Mouse (Mus musculus) forebrain, embryonic 14.5 days (tissue): ENCODE data around the gene Acsm2. TPM values are rescaled to one million over a fixed set of nuclear protein-coding genes. Genes with fewer than 3 reads are reported as not detected.

Experiments
- ATAC-seq: fragments of 200-750 bp; cut with Nextera tagmentation; 2 replicates; pipeline ENCODE4 v1.8.0; 2017; ENCODE audit warnings: mild to moderate bottlenecking, moderate library complexity
- DNase-seq: peaks from one replicate; pipeline ENCODE4 v3.0.0-alpha.2; 2015; ENCODE audit warnings: low spot score
- H3K27ac ChIP-seq: fragments of 300-500 bp; sonication (generic); 2 replicates; pipeline ENCODE4 v1.5.1; 2014; ENCODE audit warnings: low read depth, mild to moderate bottlenecking, control low read depth, low read length, moderate library complexity
- H3K27me3 ChIP-seq: fragments of 300-500 bp; sonication (generic); replicated peaks from 2 replicates; pipeline ENCODE4 v1.6.1; 2014; ENCODE audit warnings: low read length, control low read depth, mixed read lengths; ENCODE audit not compliant: control insufficient read depth, insufficient read depth
- H3K36me3 ChIP-seq: fragments of 300-500 bp; sonication (generic); 2 replicates; pipeline ENCODE4 v1.6.1; 2014; ENCODE audit warnings: low read length, control low read depth; ENCODE audit not compliant: control insufficient read depth, insufficient read depth
- H3K4me1 ChIP-seq: fragments of 300-500 bp; sonication (generic); 2 replicates; pipeline ENCODE4 v1.6.1; 2014; ENCODE audit warnings: antibody characterized with exemption, low read length, control low read depth; ENCODE audit not compliant: control insufficient read depth, insufficient read depth
- H3K4me2 ChIP-seq: fragments of 300-500 bp; sonication (generic); 2 replicates; pipeline ENCODE4 v1.6.1; 2014; ENCODE audit warnings: mild to moderate bottlenecking, control low read depth, low read length
- H3K4me3 ChIP-seq: fragments of 300-500 bp; sonication (generic); 2 replicates; pipeline ENCODE4 v1.5.1; 2014; ENCODE audit warnings: low read depth, low read length, control low read depth
- H3K9ac ChIP-seq: fragments of 300-500 bp; sonication (generic); 2 replicates; pipeline ENCODE4 v1.6.1; 2014; ENCODE audit warnings: mild to moderate bottlenecking, low read length, control low read depth, moderate library complexity
- H3K9me3 ChIP-seq: fragments of 300-500 bp; sonication (generic); replicated peaks from 2 replicates; pipeline ENCODE4 v1.6.1; 2016; ENCODE audit warnings: low read length, control low read depth, mixed read lengths; ENCODE audit not compliant: control insufficient read depth
- WGBS: fragments of 180-500 bp; shearing (Covaris S2); extraction: QIAGEN DNeasy Blood & Tissue Kit; methylation state at CpG from one replicate; pipeline ENCODE4 v1.1.7; 2014; 5-methylcytosine and 5-hydroxymethylcytosine counted together
- polyA plus RNA-seq: library from polyadenylated mRNA; unstranded; fragments of >200 nt; fragmentation: Nextera tagmentation; extraction: Ambion mirVana; gene quantifications from 2 replicates; pipeline ENCODE4 v1.2.1, GENCODE M21; 2014

Gene Acsm2
- polyA plus RNA-seq, 1 experiment from 2014 or later, result not detected

DNA sequence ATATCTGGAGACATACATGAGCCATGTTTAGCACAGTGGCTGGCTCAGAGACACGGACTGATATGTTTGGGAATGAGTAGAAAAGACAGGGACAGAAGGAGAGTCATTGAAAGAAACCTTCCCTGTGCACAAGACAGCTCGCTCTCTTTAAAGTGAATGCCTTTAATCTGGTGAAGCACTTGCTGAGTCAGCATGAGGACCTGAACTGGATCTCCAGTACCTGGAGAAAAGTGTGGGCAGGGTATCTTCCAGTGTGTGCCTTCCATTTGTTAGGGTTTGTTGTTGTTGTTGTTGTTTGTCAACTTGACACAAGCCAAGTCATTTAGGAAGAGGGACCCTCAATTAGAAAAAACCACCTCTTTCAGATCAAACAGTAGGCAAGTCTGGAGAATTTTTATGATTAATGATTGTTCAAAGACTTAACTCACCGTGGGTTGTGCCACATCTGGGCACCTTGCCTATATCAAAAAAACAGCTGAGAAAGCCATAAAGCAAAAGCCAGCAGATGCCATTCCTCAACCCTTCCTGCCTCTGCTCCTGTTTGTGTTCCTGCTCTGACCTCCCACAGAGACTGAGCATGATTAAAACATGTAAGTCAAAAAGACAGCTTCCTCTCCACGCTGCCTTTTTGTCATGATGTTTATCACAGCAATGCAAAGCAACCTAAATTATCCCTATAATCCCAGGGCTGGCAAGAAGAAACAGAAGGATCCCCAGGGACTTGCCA, 64.2 kb downstream of the Acsm2 start:
- Histone ChIP-seq H3K27ac (no peak overlapping the region), H3K9ac (no peak overlapping the region), H3K4me2 (no peak overlapping the region), H3K36me3 (no peaks in the 10 kb centered on the region), H3K4me3 (no peak overlapping the region), H3K4me1 (no peaks in the 10 kb centered on the region), H3K27me3 (no peaks in the 10 kb centered on the region), H3K9me3 (no peaks in the 10 kb centered on the region)
- no peak for ATAC-seq
- DNase-seq, result no peak
- WGBS, result 66% methylated on average over 4 of the region's 4 CpGs

DNA sequence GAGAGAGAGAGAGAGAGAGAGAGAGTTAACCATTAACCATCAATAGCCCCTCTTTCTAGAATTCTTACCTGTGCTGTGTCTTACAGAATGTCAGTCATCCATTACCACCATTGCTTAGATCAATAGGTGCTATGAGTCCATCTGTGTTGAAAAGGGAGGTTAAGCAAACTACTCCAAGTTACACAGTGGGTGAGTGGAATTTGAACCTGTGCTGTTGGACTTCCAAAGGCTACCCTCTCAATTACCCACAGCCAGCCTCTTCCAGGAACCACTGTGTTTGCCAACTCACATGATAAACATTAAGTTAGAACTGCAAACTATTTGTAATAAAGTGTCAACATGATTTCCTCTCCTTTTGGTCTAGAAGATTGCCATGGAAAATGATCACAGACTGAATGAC, 66.0 kb downstream of the Acsm2 start:
- H3K27ac ChIP-seq, result no peak overlapping the region
- ATAC-seq, result no peak
- no peaks in the 10 kb centered on the region for H3K4me1 ChIP-seq
- no peak overlapping the region for H3K4me3 ChIP-seq
- H3K9me3 ChIP-seq, result no peaks in the 10 kb centered on the region
- DNase-seq, result no peak
- H3K4me2 ChIP-seq, result no peak overlapping the region
- no peaks in the 10 kb centered on the region for H3K36me3 ChIP-seq
- H3K27me3 ChIP-seq, result no peaks in the 10 kb centered on the region
- no peak overlapping the region for H3K9ac ChIP-seq

- no peaks in the 10 kb centered on the region for H3K27me3 ChIP-seq
- no peaks in the 10 kb centered on the region for H3K36me3 ChIP-seq
- no peak overlapping the region for H3K4me3 ChIP-seq
- no peak overlapping the region for H3K9ac ChIP-seq
- no peak overlapping the region for H3K4me2 ChIP-seq
- H3K27ac ChIP-seq, result no peak overlapping the region
- no peaks in the 10 kb centered on the region for H3K9me3 ChIP-seq
- no peak for DNase-seq
- no peak for ATAC-seq
- H3K4me1 ChIP-seq, result no peaks in the 10 kb centered on the region
Observed at GRCm38 (mm10) chr7:119638773-119639172, 84.6 kb downstream of the Acsm2 start.

DNA sequence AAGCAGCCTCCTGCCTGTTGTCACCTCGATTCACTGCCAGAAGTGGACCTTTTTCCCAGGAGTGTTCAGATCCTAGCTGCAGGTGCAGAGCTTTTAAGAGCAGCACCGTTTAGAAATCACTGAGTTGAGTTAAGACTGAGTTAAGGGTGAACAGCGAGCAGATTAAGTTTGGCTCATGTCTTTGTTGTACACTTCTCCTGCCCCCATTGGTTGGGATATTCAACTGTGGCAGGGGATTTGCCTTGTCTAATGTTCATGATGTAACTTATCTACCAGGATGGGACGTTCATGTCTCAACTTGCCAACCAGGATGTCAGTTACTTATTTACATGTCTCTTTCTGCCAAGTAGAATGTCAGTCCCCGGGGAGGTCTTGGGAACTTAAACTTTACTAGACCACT, 88.2 kb downstream of the Acsm2 start:
- Histone ChIP-seq H3K4me2 (no peak overlapping the region), H3K9me3 (no peaks in the 10 kb centered on the region), H3K36me3 (no peaks in the 10 kb centered on the region), H3K27ac (no peak overlapping the region), H3K9ac (no peak overlapping the region), H3K4me1 (no peaks in the 10 kb centered on the region), H3K4me3 (no peak overlapping the region), H3K27me3 (no peaks in the 10 kb centered on the region)
- DNase-seq, result no peak
- WGBS, result 78% methylated on average over 5 of the region's 5 CpGs
- no peak for ATAC-seq

Other genes starting within 250 kb of the Acsm2 start
- not detected in 2 replicates for gene Gp2, start 95.1 kb upstream of the Acsm2 start, polyA plus RNA-seq
- gene Umod, start 75.1 kb upstream of the Acsm2 start, polyA plus RNA-seq, result not detected in 2 replicates
- not detected in 2 replicates for gene Acsm5, start 34.9 kb upstream of the Acsm2 start, polyA plus RNA-seq
- gene Pdilt, start 30.9 kb upstream of the Acsm2 start, polyA plus RNA-seq, result 0.10 TPM in 1 of 2 replicates, not detected in the other
- gene Acsm1, start 52.7 kb downstream of the Acsm2 start, polyA plus RNA-seq, result not detected in 2 replicates
- gene Acsm4, start 135.7 kb downstream of the Acsm2 start, polyA plus RNA-seq, result not detected in 2 replicates
- gene Thumpd1, start 166.5 kb downstream of the Acsm2 start, polyA plus RNA-seq, result 92.9 and 102 TPM in 2 replicates
- 0.30 TPM in 1 of 2 replicates, not detected in the other for gene Acsm3, start 206.6 kb downstream of the Acsm2 start, polyA plus RNA-seq
- gene Rexo5, start 239.7 kb downstream of the Acsm2 start, polyA plus RNA-seq, result 10.5 and 13.7 TPM in 2 replicates
- gene Eri2, start 239.7 kb downstream of the Acsm2 start, polyA plus RNA-seq, result 27.0 and 31.2 TPM in 2 replicates